Mouse (Mus musculus) CH12.LX (cell line): Measurements from ENCODE around the gene Nipbl. TPM values are rescaled to one million over a fixed set of nuclear protein-coding genes. Genes with fewer than 3 reads are reported as not detected.

ENCODE experiments used
- DNase-seq: peaks from one replicate; pipeline ENCODE4 v3.0.0-alpha.2; 2013; ENCODE audit errors: extremely low read depth
- H3K27ac ChIP-seq: 2 replicates; pipeline ENCODE4 v1.5.1; 2012; ENCODE audit warnings: low read depth, mild to moderate bottlenecking, control low read depth, moderate library complexity; ENCODE audit not compliant: insufficient read depth
- H3K27me3 ChIP-seq: replicated peaks from 2 replicates; pipeline ENCODE3; 2012; ENCODE audit warnings: inconsistent platforms
- H3K36me3 ChIP-seq, 2 experiments: replicated peaks in 1 of 2; 2 replicates each; pipeline versions ENCODE3 to v1.6.1; 2012; ENCODE audit warnings: inconsistent platforms in 1 of 2, low read length in 1 of 2, mild to moderate bottlenecking in 1 of 2, mixed read lengths in 1 of 2, moderate library complexity in 1 of 2; ENCODE audit not compliant: control insufficient read depth in 1 of 2, insufficient read depth in 1 of 2
- H3K4me1 ChIP-seq, 2 experiments: 2 replicates each; pipeline ENCODE4 v1.6.1; 2012; ENCODE audit warnings: inconsistent platforms in 1 of 2, moderate library complexity in 1 of 2; ENCODE audit not compliant: insufficient read depth in 2 of 2, control insufficient read depth in 1 of 2
- H3K4me2 ChIP-seq: 2 replicates; pipeline ENCODE4 v1.6.1; 2012; ENCODE audit warnings: low read depth, mild to moderate bottlenecking, control low read depth; ENCODE audit not compliant: poor library complexity, insufficient read depth, severe bottlenecking
- H3K4me3 ChIP-seq, 3 experiments: fragments of 150-350 bp in 1 of 3; sonication (generic) in 1 of 3; replicated peaks in 1 of 3; 2 replicates each; pipeline versions ENCODE3 to v1.5.1; 2011 to 2012; ENCODE audit warnings: low read depth in 2 of 3, low read length in 2 of 3, mild to moderate bottlenecking in 2 of 3, moderate library complexity in 2 of 3, control low read depth in 1 of 3, improper control_type of control experiment in 1 of 3, inconsistent platforms in 1 of 3, mixed read lengths in 1 of 3; ENCODE audit not compliant: poor library complexity in 1 of 3
- H3K79me2 ChIP-seq: replicated peaks from 2 replicates; pipeline ENCODE4 v1.6.1; 2012; ENCODE audit warnings: mild to moderate bottlenecking, moderate library complexity; ENCODE audit not compliant: control insufficient read depth, poor library complexity, insufficient read depth, severe bottlenecking; ENCODE audit errors: extremely low read depth
- H3K9ac ChIP-seq: 2 replicates; pipeline ENCODE4 v1.6.1; 2012; ENCODE audit warnings: low read depth, mild to moderate bottlenecking, control low read depth, moderate library complexity; ENCODE audit not compliant: insufficient read depth
- H3K9me3 ChIP-seq: replicated peaks from 2 replicates; pipeline ENCODE3; 2012; ENCODE audit warnings: low read length, inconsistent platforms, mixed read lengths
- CTCF ChIP-seq, 2 experiments: IDR thresholded peaks in 1 of 2; conservative IDR thresholded peaks in 1 of 2; 2 replicates each; pipeline ENCODE4 v1.5.1; 2011 to 2012; ENCODE audit warnings: low read depth in 2 of 2, low read length in 2 of 2, improper control_type of control experiment in 1 of 2, inconsistent platforms in 1 of 2, mild to moderate bottlenecking in 1 of 2, moderate library complexity in 1 of 2
- ELF1 ChIP-seq: IDR thresholded peaks from 2 replicates; pipeline ENCODE4 v1.6.1; 2014; ENCODE audit warnings: low read depth, mild to moderate bottlenecking, inconsistent platforms, low read length, improper control_type of control experiment
- ETS1 ChIP-seq: conservative IDR thresholded peaks from 2 replicates; pipeline ENCODE4 v1.6.1; 2012; ENCODE audit warnings: low read depth, mild to moderate bottlenecking, inconsistent platforms, low read length, improper control_type of control experiment, moderate library complexity
- GABPA ChIP-seq: IDR thresholded peaks from 2 replicates; pipeline ENCODE4 v1.6.1; 2012; ENCODE audit warnings: low read depth, low read length, improper control_type of control experiment, inconsistent platforms; ENCODE audit not compliant: insufficient replicate concordance
- HCFC1 ChIP-seq: IDR thresholded peaks from 2 replicates; pipeline ENCODE4 v1.6.1; 2012; ENCODE audit warnings: low read depth, mild to moderate bottlenecking, inconsistent platforms, low read length, improper control_type of control experiment
- IRF4 ChIP-seq: IDR thresholded peaks from 2 replicates; pipeline ENCODE4 v1.6.1; 2014; ENCODE audit warnings: low read depth, mild to moderate bottlenecking, inconsistent platforms, low read length, improper control_type of control experiment
- JUND ChIP-seq: conservative IDR thresholded peaks from 2 replicates; pipeline ENCODE4 v1.6.1; 2011; ENCODE audit warnings: low read depth, low read length, improper control_type of control experiment
- MEF2A ChIP-seq: IDR thresholded peaks from 2 replicates; pipeline ENCODE4 v1.6.1; 2014; ENCODE audit warnings: low read depth, mild to moderate bottlenecking, inconsistent platforms, low read length, improper control_type of control experiment, borderline replicate concordance
- MXI1 ChIP-seq: IDR thresholded peaks from 2 replicates; pipeline ENCODE4 v1.6.1; 2011; ENCODE audit warnings: mild to moderate bottlenecking, low read depth, low read length, improper control_type of control experiment
- RAD21 ChIP-seq: IDR thresholded peaks from 2 replicates; pipeline ENCODE4 v1.6.1; 2011; ENCODE audit warnings: low read depth, mild to moderate bottlenecking, low read length, improper control_type of control experiment, moderate library complexity
- TBP ChIP-seq: conservative IDR thresholded peaks from 2 replicates; pipeline ENCODE4 v1.6.1; 2011; ENCODE audit warnings: low read depth, low read length, improper control_type of control experiment
- USF2 ChIP-seq: conservative IDR thresholded peaks from 2 replicates; pipeline ENCODE4 v1.6.1; 2011; ENCODE audit warnings: low read depth, low read length, improper control_type of control experiment
- ZC3H11A ChIP-seq: IDR thresholded peaks from 2 replicates; pipeline ENCODE4 v1.6.1; 2012; ENCODE audit warnings: low read depth, mild to moderate bottlenecking, inconsistent platforms, low read length, improper control_type of control experiment
- ZNF384 ChIP-seq: IDR thresholded peaks from 2 replicates; pipeline ENCODE4 v1.6.1; 2012; ENCODE audit warnings: low read depth, low read length, improper control_type of control experiment, inconsistent platforms
- dilution Hi-C: fragments of 300-500 bp; cut with MboI; formaldehyde crosslinking; loops from 2 replicates; pipeline ENCODE4 v1.14.3; 2020; ENCODE audit warnings: low sequenced_read_pairs; ENCODE audit not compliant: extremely low pct_unique_long_range_greater_than_20kb, extremely low pct_ligation_motif_present
- in situ Hi-C: fragments of 300-500 bp; cut with MboI; formaldehyde crosslinking; loops from 3 replicates; pipeline ENCODE4 v1.14.3; 2019; ENCODE audit warnings: low sequenced_read_pairs, low pct_ligation_motif_present, low pct_unique_long_range_greater_than_20kb, mixed read lengths
- polyA plus RNA-seq: library from polyadenylated mRNA; unstranded; fragments of >175 nt; gene quantifications from 2 replicates; pipeline ENCODE4 v1.2.1, GENCODE M21; 2012; ENCODE audit warnings: low read depth; ENCODE audit not compliant: insufficient read length
- total RNA-seq, 2 experiments: library from RNA; depleted of rRNA; stranded (reverse); fragments of 300-350 nt in 1 of 2; fragments of >200 nt in 1 of 2; gene quantifications; 2 replicates each; pipeline ENCODE4 v1.2.3; 2012 to 2014

The Nipbl gene
- total and polyA plus RNA-seq, 3 experiments = 16.3 to 30.8 (median 19.8) TPM

GRCm38 (mm10) chr15:8416500-8417138, 27.6 kb downstream of the Nipbl start:
- TF ChIP-seq GABPA (no peak), MEF2A (0 out of 2 replicates have a peak, but pooled peaks have one; percentile 11), HCFC1 (no peak), ELF1 (no peak), USF2 (no peak), ZC3H11A (no peak), JUND (no peak; the same call in 1 of the 2 replicates), IRF4 (0 out of 2 replicates have a peak, but pooled peaks have one; percentile 26)
- Histone ChIP-seq H3K4me3 (no peak overlapping the region), H3K79me2 (peaks cover 47% of the 10 kb centered on the region), H3K4me2 (no peak overlapping the region), H3K4me1 (peaks cover 6 to 33% of the 10 kb centered on the region in 2 experiments; a peak in 3 of 4 replicates), H3K9ac (no peak overlapping the region), H3K27me3 (no peaks in the 10 kb centered on the region), H3K27ac (no peak overlapping the region), H3K9me3 (no peaks in the 10 kb centered on the region), H3K36me3 (peaks cover 0 to 8% of the 10 kb centered on the region in 2 experiments)
- dilution Hi-C loops = no loop called here
- in situ Hi-C loops = no loop called here
- peak; percentile 24 for DNase-seq

DNA sequence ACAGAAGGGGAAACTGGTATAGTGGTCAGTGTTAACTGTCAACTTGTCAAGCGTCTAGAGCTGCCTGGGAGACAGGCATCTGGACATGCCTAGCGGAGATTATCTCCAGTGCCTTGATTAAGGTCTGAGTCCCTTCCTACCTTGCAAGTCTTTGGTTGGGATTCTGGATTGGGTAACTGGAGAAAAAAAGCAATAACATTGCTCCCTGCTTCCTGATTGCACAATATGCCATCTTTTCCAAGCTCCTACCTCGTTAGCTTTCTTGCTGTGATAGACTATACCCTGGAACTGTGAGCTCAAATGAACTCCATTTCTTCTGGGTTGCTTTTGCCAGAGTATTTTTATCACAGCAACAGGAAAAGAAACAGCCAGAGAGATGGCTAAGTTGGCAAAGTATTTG, 30.9 kb downstream of the Nipbl start:
- H3K4me2 ChIP-seq = no peak overlapping the region
- no peak overlapping the region for H3K4me3 ChIP-seq
- H3K27ac ChIP-seq = no peak overlapping the region
- no peak overlapping the region for H3K9ac ChIP-seq
- H3K9me3 ChIP-seq = no peaks in the 10 kb centered on the region
- H3K36me3 ChIP-seq = peaks cover 0 to 8% of the 10 kb centered on the region in 2 experiments
- in situ Hi-C loops (no loop called here), dilution Hi-C loops (no loop called here)
- no peak for TF ChIP-seq ELF1
- no peak for TF ChIP-seq TBP
- TF ChIP-seq MEF2A = no peak
- no peak for TF ChIP-seq RAD21
- TF ChIP-seq MXI1 = no peak
- TF ChIP-seq ETS1 = no peak
- no peak for TF ChIP-seq CTCF (conservative IDR thresholded peaks at IDR 0.05 in 1 of 2, IDR thresholded peaks at IDR 0.05 in 1 of 2; ENCODE audit: low read depth in 2 of 2, low read length in 2 of 2)
- no peak for TF ChIP-seq ZNF384
- H3K27me3 ChIP-seq = no peaks in the 10 kb centered on the region
- peaks cover 36% of the 10 kb centered on the region for H3K79me2 ChIP-seq
- H3K4me1 ChIP-seq = peaks cover 0 to 23% of the 10 kb centered on the region in 2 experiments; a peak in 2 of 4 replicates
- no peak for DNase-seq
